Mouse (Mus musculus): ENCODE results near the gene Olfr460. TPM values are rescaled to one million over a fixed set of nuclear protein-coding genes. Genes with fewer than 3 reads are reported as not detected.

The Olfr460 gene
- not detected in 2 replicates for polyA plus RNA-seq (2014; fragmentation: Nextera tagmentation; extraction: Ambion mirVana)

DNA sequence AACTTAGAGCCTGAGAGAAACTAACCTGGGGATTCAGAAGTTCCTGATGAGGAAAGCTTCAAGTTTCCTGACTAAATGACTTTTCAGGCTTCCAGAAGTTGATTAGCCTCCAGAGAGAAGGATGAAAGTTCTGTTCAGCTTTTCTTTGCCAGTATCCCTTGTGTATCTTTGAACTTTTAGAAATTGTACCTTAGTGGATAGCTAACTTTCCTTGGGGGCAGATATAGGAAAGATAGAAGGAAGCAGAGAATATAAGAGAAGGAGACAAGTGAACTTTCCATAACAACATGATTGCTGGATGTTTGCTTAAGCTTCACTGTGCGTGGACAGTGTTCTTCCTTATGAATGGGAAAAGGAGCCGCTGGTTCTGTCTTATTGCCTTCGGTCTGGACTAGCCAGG, at the start of gene Olfr460:
Olfr460 (plus strand) TSS at position 301 of the 400 bp plus-strand sequence.
- DNase-seq (ENCODE audit: low spot score): no peak
- no peak within 1 kb of the TSS for H3K9ac ChIP-seq (ENCODE audit: low read length)
- ATAC-seq (replicated peaks; ENCODE audit: low FRiP score, low TSS enrichment, low read depth): no peak
- 84% methylated on average over 3 of the region's 3 CpGs for WGBS
- H3K36me3 ChIP-seq (ENCODE audit: control insufficient read depth, insufficient read depth, low read length): no peaks in the 10 kb centered on the region
- no peaks in the 10 kb centered on the region for H3K4me1 ChIP-seq (replicated peaks; ENCODE audit: control insufficient read depth, insufficient read depth, low read length)
- H3K27me3 ChIP-seq (replicated peaks; ENCODE audit: control insufficient read depth, insufficient read depth, low read length): no peaks in the 10 kb centered on the region
- no peak within 1 kb of the TSS for H3K4me2 ChIP-seq (ENCODE audit: low read length)
- no peaks in the 10 kb centered on the region for H3K9me3 ChIP-seq (ENCODE audit: control insufficient read depth, low read length)
- no peak within 1 kb of the TSS for H3K27ac ChIP-seq (ENCODE audit: low read depth)
- no peak within 1 kb of the TSS for H3K4me3 ChIP-seq (ENCODE audit: low read depth, low read length)

DNA sequence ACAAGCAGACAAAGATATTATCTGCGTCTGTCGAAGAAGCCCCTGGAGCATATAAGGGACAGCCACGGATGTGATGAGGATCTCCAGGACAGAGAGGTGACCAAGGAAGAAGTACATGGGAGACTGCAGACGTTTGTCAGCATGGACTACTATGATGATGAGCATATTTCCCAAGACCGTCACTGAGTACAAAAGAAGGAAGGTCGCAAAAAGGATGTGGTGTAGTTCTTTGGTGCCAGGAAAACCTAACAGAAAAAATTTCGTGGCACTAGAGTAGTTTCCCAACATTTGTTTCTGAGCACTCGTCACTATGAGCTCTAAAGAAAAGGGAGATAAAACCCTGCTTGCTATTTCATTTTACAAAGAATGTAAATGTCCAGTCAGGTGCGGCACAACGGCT, 24.6 kb upstream of the Olfr460 start:
- DNase-seq (ENCODE audit: low spot score): no peak
- 80% methylated on average over 10 of the region's 10 CpGs for WGBS
- Histone ChIP-seq H3K27ac (ENCODE audit: low read depth) (no peak overlapping the region), H3K9ac (ENCODE audit: low read length) (no peak overlapping the region), H3K4me3 (ENCODE audit: low read depth, low read length) (no peak overlapping the region), H3K36me3 (ENCODE audit: control insufficient read depth, insufficient read depth, low read length) (no peaks in the 10 kb centered on the region), H3K4me2 (ENCODE audit: low read length) (no peak overlapping the region), H3K27me3 (replicated peaks; ENCODE audit: control insufficient read depth, insufficient read depth, low read length) (no peaks in the 10 kb centered on the region), H3K4me1 (replicated peaks; ENCODE audit: control insufficient read depth, insufficient read depth, low read length) (no peaks in the 10 kb centered on the region), H3K9me3 (ENCODE audit: control insufficient read depth, low read length) (no peaks in the 10 kb centered on the region)
- ATAC-seq (replicated peaks; ENCODE audit: low FRiP score, low TSS enrichment, low read depth): no peak

DNA sequence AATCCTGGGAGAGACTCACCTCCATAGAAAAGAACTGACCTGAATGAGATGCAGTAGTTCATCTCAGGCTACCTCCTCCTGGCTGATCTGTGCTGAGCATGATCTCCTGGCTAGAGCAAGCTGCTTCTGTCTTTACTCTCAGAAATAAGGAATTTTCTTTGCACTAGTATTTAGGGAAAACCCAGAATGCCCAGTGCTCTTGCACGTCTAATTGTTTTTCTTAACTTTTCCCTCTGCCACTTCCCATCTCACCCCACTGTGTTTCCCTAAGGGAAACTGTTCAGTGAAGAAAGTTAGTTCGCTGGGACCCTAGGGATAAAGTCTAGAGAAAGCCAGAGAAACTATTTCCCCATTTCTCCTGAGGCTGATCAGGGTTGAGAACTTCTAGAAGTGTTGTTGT, 14.3 kb upstream of the Olfr460 start, which contains the start of gene Olfr461:
Olfr461 (minus strand) TSS at position 101 of the 400 bp plus-strand sequence.
- Histone ChIP-seq H3K27me3 (replicated peaks; ENCODE audit: control insufficient read depth, insufficient read depth, low read length) (no peaks in the 10 kb centered on the region), H3K27ac (ENCODE audit: low read depth) (no peak within 1 kb of the TSS), H3K36me3 (ENCODE audit: control insufficient read depth, insufficient read depth, low read length) (no peaks in the 10 kb centered on the region), H3K4me1 (replicated peaks; ENCODE audit: control insufficient read depth, insufficient read depth, low read length) (no peaks in the 10 kb centered on the region), H3K9ac (ENCODE audit: low read length) (no peak within 1 kb of the TSS), H3K4me2 (ENCODE audit: low read length) (no peak within 1 kb of the TSS), H3K9me3 (ENCODE audit: control insufficient read depth, low read length) (no peaks in the 10 kb centered on the region), H3K4me3 (ENCODE audit: low read depth, low read length) (no peak within 1 kb of the TSS)
- ATAC-seq (replicated peaks; ENCODE audit: low FRiP score, low TSS enrichment, low read depth): no peak
- WGBS: 79% methylated on average over 2 of the region's 2 CpGs
- DNase-seq (ENCODE audit: low spot score): no peak

DNA sequence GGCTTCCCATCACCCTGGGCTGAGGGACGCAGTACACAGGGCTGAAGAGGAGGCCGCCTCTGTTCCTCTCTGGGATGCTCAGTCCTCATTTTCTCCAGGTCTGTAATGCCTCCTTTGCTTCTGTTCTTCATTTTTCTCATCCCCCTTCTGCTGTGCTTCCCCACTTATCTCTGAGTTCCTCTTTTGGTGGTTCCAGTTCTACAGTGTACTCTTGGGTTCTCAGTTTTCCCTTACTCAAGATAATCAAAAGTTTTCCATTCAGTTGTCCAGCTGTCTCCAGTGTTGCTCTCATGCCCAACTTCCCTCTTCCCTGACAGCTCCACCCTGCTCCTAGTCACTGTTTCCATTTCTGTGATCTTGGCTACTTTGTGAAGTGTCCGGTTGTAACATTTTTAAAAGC, 4.3 kb downstream of the Olfr460 start:
- Histone ChIP-seq H3K36me3 (ENCODE audit: control insufficient read depth, insufficient read depth, low read length) (no peaks in the 10 kb centered on the region), H3K4me1 (replicated peaks; ENCODE audit: control insufficient read depth, insufficient read depth, low read length) (no peaks in the 10 kb centered on the region), H3K9me3 (ENCODE audit: control insufficient read depth, low read length) (no peaks in the 10 kb centered on the region), H3K4me3 (ENCODE audit: low read depth, low read length) (no peak overlapping the region), H3K4me2 (ENCODE audit: low read length) (no peak overlapping the region), H3K27ac (ENCODE audit: low read depth) (no peak overlapping the region), H3K9ac (ENCODE audit: low read length) (no peak overlapping the region), H3K27me3 (replicated peaks; ENCODE audit: control insufficient read depth, insufficient read depth, low read length) (no peaks in the 10 kb centered on the region)
- no peak for ATAC-seq (replicated peaks; ENCODE audit: low FRiP score, low TSS enrichment, low read depth)
- no peak for DNase-seq (ENCODE audit: low spot score)
- WGBS: 60% methylated on average over 3 of the region's 3 CpGs

DNA sequence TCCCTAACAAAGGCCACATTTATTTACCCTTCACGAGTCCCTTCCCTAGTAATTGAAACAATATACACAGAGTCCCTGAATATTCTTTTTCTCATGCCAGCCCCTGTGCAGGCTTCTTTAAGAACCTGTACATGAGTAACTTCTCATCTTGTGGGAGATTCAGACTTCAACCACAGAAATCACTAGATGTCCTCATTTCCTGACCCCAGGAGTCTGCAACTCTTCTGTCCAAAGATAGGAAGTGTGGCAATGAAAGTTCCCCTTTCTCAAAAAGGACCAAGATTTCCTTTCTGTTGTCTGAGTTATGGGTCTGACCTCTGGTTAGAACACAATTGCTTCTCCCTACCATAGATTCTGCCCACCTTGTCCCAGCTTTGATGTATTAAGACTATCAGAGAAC, 7.0 kb downstream of the Olfr460 start:
- Histone ChIP-seq H3K4me2 (ENCODE audit: low read length) (no peak overlapping the region), H3K36me3 (ENCODE audit: control insufficient read depth, insufficient read depth, low read length) (no peaks in the 10 kb centered on the region), H3K27me3 (replicated peaks; ENCODE audit: control insufficient read depth, insufficient read depth, low read length) (no peaks in the 10 kb centered on the region), H3K9ac (ENCODE audit: low read length) (no peak overlapping the region), H3K4me3 (ENCODE audit: low read depth, low read length) (no peak overlapping the region), H3K9me3 (ENCODE audit: control insufficient read depth, low read length) (no peaks in the 10 kb centered on the region), H3K4me1 (replicated peaks; ENCODE audit: control insufficient read depth, insufficient read depth, low read length) (no peaks in the 10 kb centered on the region), H3K27ac (ENCODE audit: low read depth) (no peak overlapping the region)
- DNase-seq (ENCODE audit: low spot score): no peak
- no peak for ATAC-seq (replicated peaks; ENCODE audit: low FRiP score, low TSS enrichment, low read depth)
- WGBS: 83% methylated on average over 1 of the region's 1 CpGs

DNA sequence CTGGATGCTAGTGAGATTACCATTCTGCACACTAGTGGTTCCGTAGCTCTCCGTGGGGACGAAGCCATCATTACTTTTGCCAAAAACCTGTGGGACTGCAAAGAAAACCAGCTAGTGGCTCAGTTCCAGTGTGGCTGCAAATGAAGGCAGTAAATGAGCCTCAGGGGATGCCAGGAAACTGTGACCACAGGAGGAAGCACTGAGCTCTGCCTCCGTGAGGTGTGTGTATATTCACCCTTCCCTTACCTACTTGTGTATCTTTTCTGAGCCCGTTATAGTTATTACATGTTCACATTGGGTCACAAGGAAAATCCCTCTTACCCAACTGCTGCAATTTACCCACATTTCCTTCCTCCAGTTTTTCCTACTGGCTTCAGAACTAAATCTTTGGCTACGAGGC, 15.0 kb downstream of the Olfr460 start:
- Histone ChIP-seq H3K9me3 (ENCODE audit: control insufficient read depth, low read length) (no peaks in the 10 kb centered on the region), H3K27me3 (replicated peaks; ENCODE audit: control insufficient read depth, insufficient read depth, low read length) (no peaks in the 10 kb centered on the region), H3K9ac (ENCODE audit: low read length) (no peak overlapping the region), H3K4me2 (ENCODE audit: low read length) (no peak overlapping the region), H3K36me3 (ENCODE audit: control insufficient read depth, insufficient read depth, low read length) (no peaks in the 10 kb centered on the region), H3K27ac (ENCODE audit: low read depth) (no peak overlapping the region), H3K4me1 (replicated peaks; ENCODE audit: control insufficient read depth, insufficient read depth, low read length) (no peaks in the 10 kb centered on the region), H3K4me3 (ENCODE audit: low read depth, low read length) (no peak overlapping the region)
- DNase-seq (ENCODE audit: low spot score): no peak
- ATAC-seq (replicated peaks; ENCODE audit: low FRiP score, low TSS enrichment, low read depth): no peak
- 82% methylated on average over 6 of the region's 6 CpGs for WGBS

DNA sequence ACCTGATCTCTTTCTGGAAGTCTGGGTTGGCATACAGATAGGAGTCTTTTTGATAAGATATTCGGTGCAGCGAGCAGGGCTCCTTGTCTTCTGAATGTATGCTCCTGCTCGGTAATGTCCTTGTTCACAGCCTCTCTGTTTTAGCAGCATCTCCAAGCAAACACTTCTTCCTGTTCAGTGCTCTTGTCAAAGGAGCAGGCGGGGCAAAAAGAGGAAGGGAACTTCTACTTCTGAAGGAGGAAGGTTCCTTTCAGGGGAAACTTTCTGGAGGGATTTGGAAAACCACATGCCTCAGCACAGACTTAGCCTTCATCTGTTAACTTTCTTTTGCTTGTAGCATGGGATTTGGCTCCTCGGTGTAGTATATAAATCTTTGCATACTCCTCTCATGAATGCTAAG, 16.4 kb downstream of the Olfr460 start, which contains the start of gene Clec5a:
Clec5a (minus strand) TSS at position 177 of the 400 bp plus-strand sequence.
- H3K27ac ChIP-seq (ENCODE audit: low read depth): no peak within 1 kb of the TSS
- no peak within 1 kb of the TSS for H3K9ac ChIP-seq (ENCODE audit: low read length)
- WGBS: 78% methylated on average over 5 of the region's 5 CpGs
- H3K4me1 ChIP-seq (replicated peaks; ENCODE audit: control insufficient read depth, insufficient read depth, low read length): no peaks in the 10 kb centered on the region
- ATAC-seq (replicated peaks; ENCODE audit: low FRiP score, low TSS enrichment, low read depth): no peak
- H3K27me3 ChIP-seq (replicated peaks; ENCODE audit: control insufficient read depth, insufficient read depth, low read length): no peaks in the 10 kb centered on the region
- no peak within 1 kb of the TSS for H3K4me3 ChIP-seq (ENCODE audit: low read depth, low read length)
- no peak for DNase-seq (ENCODE audit: low spot score)
- no peaks in the 10 kb centered on the region for H3K9me3 ChIP-seq (ENCODE audit: control insufficient read depth, low read length)
- H3K36me3 ChIP-seq (ENCODE audit: control insufficient read depth, insufficient read depth, low read length): no peaks in the 10 kb centered on the region
- no peak within 1 kb of the TSS for H3K4me2 ChIP-seq (ENCODE audit: low read length)

DNA sequence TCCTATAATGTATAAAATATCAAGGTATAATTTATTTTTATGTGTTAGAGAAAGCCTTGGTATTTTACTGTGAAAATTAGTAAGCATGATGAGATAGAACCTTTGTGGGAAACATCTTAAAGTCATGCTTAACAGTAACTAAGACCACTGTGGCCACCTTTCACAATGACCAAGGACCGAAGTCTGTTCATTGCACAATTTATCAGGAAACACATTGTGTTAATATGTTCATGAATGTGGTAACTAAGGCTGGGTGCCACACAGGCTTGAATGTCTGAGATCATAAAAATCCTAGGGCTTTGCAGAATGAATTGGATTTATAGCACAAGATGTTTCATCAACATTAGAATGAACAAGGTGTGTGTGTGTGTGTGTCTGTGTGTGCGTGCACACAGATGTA, 19.1 kb downstream of the Olfr460 start:
- Histone ChIP-seq H3K4me3 (ENCODE audit: low read depth, low read length) (no peak overlapping the region), H3K4me2 (ENCODE audit: low read length) (no peak overlapping the region), H3K9ac (ENCODE audit: low read length) (no peak overlapping the region), H3K9me3 (ENCODE audit: control insufficient read depth, low read length) (no peaks in the 10 kb centered on the region), H3K27me3 (replicated peaks; ENCODE audit: control insufficient read depth, insufficient read depth, low read length) (no peaks in the 10 kb centered on the region), H3K27ac (ENCODE audit: low read depth) (no peak overlapping the region), H3K36me3 (ENCODE audit: control insufficient read depth, insufficient read depth, low read length) (no peaks in the 10 kb centered on the region), H3K4me1 (replicated peaks; ENCODE audit: control insufficient read depth, insufficient read depth, low read length) (no peaks in the 10 kb centered on the region)
- DNase-seq (ENCODE audit: low spot score) (no peak), ATAC-seq (replicated peaks; ENCODE audit: low FRiP score, low TSS enrichment, low read depth) (no peak)
- 90% methylated on average over 2 of the region's 2 CpGs for WGBS

DNA sequence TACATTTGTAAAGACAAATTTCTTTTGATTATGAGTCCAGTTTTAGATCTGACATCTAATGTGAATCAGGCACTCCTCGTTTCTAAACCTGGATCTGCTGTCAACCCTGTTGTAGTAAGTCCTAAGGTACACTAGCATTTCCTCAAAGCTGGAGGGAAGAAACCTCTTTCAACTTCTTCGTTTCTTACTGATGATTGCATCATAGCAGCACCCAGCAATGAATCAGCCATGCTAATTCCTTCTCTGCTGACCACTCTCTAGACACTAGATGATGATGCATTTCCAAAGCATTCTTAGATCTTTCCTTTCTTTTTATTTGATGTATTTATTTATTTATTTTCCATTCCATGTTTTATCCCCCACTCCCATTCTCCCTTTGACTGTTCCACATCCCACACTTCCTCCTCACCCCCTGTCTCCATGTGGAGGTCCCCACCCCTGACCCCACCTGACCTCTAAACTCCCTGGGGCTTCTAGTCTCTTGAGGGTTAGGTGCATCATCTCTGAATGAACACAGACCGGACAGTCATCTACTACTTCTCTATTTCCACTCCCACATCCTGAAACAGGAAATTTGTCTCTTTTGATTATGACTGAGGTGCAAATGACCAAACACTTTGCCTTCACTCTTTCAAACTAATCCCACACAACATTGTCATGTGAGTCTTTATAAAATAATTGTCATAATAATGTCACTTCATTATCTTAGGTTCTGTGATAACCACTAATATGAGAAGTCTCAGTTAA, 25.7 kb downstream of the Olfr460 start:
- Histone ChIP-seq H3K4me2 (ENCODE audit: low read length) (no peak overlapping the region), H3K27ac (ENCODE audit: low read depth) (no peak overlapping the region), H3K4me1 (replicated peaks; ENCODE audit: control insufficient read depth, insufficient read depth, low read length) (no peaks in the 10 kb centered on the region), H3K9me3 (ENCODE audit: control insufficient read depth, low read length) (no peaks in the 10 kb centered on the region), H3K4me3 (ENCODE audit: low read depth, low read length) (no peak overlapping the region), H3K27me3 (replicated peaks; ENCODE audit: control insufficient read depth, insufficient read depth, low read length) (no peaks in the 10 kb centered on the region), H3K36me3 (ENCODE audit: control insufficient read depth, insufficient read depth, low read length) (no peaks in the 10 kb centered on the region), H3K9ac (ENCODE audit: low read length) (no peak overlapping the region)
- DNase-seq (ENCODE audit: low spot score) (no peak), ATAC-seq (replicated peaks; ENCODE audit: low FRiP score, low TSS enrichment, low read depth) (no peak)
- WGBS: 71% methylated on average over 3 of the region's 3 CpGs
